Mouse (Mus musculus): ENCODE data around the gene Lpp. TPM values are rescaled to one million over a fixed set of nuclear protein-coding genes. Genes with fewer than 3 reads are reported as not detected.

Gene Lpp
- polyA plus RNA-seq, 1 experiment from 2014 or later: 28.3 TPM

GRCm38 (mm10) chr16:24527219-24527618, 133.9 kb downstream of the Lpp start:
- ATAC-seq (no peak), DNase-seq (ENCODE audit: low read depth, low spot score) (no peak)
- no peaks in the 10 kb centered on the region for H3K27me3 ChIP-seq
- in situ Hi-C loops (cut with MboI; ENCODE audit: low pct_unique_long_range_greater_than_20kb): no loop called here
- POLR2A ChIA-PET: interaction anchor here (1.7 kb wide), 1 partner anchor 8 kb away, joined by 6 read pairs; no protein-coding TSS in a partner anchor
- TF ChIP-seq CTCF (IDR thresholded peaks at IDR 0.05): no peak
- CTCF ChIA-PET: interaction anchor here (1.2 kb wide), 1 partner anchor 10 kb away, joined by 3 read pairs; no protein-coding TSS in a partner anchor

- ATAC-seq (no peak), DNase-seq (ENCODE audit: low read depth, low spot score) (no peak)
- POLR2A ChIA-PET: no interaction called here
- CTCF ChIA-PET: interaction anchor here (1.5 kb wide), 1 partner anchor 39 kb away, joined by 3 read pairs; no protein-coding TSS in a partner anchor
- TF ChIP-seq CTCF (IDR thresholded peaks at IDR 0.05): no peak
- in situ Hi-C loops (cut with MboI; ENCODE audit: low pct_unique_long_range_greater_than_20kb): no loop called here
- no peaks in the 10 kb centered on the region for H3K27me3 ChIP-seq
Observed at GRCm38 (mm10) chr16:24531681-24532080, 138.4 kb downstream of the Lpp start.

GRCm38 (mm10) chr16:24535221-24535620, 141.9 kb downstream of the Lpp start:
- in situ Hi-C loops (cut with MboI; ENCODE audit: low pct_unique_long_range_greater_than_20kb): no loop called here
- no peaks in the 10 kb centered on the region for H3K27me3 ChIP-seq
- CTCF ChIA-PET: no interaction called here
- ATAC-seq (no peak), DNase-seq (ENCODE audit: low read depth, low spot score) (no peak)
- POLR2A ChIA-PET: no interaction called here
- TF ChIP-seq CTCF (IDR thresholded peaks at IDR 0.05): no peak

- DNase-seq (ENCODE audit: low read depth, low spot score): no peak
- no peak for TF ChIP-seq CTCF (IDR thresholded peaks at IDR 0.05)
- H3K27me3 ChIP-seq: no peaks in the 10 kb centered on the region
- in situ Hi-C loops (cut with MboI; ENCODE audit: low pct_unique_long_range_greater_than_20kb): no loop called here
- no peak for ATAC-seq
- CTCF ChIA-PET: no interaction called here
- POLR2A ChIA-PET: no interaction called here
Observed at GRCm38 (mm10) chr16:24536261-24536660, 143.0 kb downstream of the Lpp start.

- ChIA-PET POLR2A (no interaction called here), CTCF (interaction anchor here (1.1 kb wide), 1 partner anchor 14 kb away, joined by 3 read pairs; no protein-coding TSS in a partner anchor)
- no peaks in the 10 kb centered on the region for H3K27me3 ChIP-seq
- DNase-seq (ENCODE audit: low read depth, low spot score): no peak
- in situ Hi-C loops (cut with MboI; ENCODE audit: low pct_unique_long_range_greater_than_20kb): no loop called here
- no peak for ATAC-seq
- TF ChIP-seq CTCF (IDR thresholded peaks at IDR 0.05): no peak
Observed at GRCm38 (mm10) chr16:24539003-24539402, 145.7 kb downstream of the Lpp start.

- H3K27me3 ChIP-seq: no peaks in the 10 kb centered on the region
- in situ Hi-C loops (cut with MboI; ENCODE audit: low pct_unique_long_range_greater_than_20kb): no loop called here
- CTCF ChIA-PET: no interaction called here
- TF ChIP-seq CTCF (IDR thresholded peaks at IDR 0.05): no peak
- ATAC-seq (no peak), DNase-seq (ENCODE audit: low read depth, low spot score) (no peak)
- POLR2A ChIA-PET: no interaction called here
Observed at GRCm38 (mm10) chr16:24542864-24543263, 149.6 kb downstream of the Lpp start.

GRCm38 (mm10) chr16:24545366-24545765, 152.1 kb downstream of the Lpp start:
- no peak for ATAC-seq
- no peaks in the 10 kb centered on the region for H3K27me3 ChIP-seq
- no peak for DNase-seq (ENCODE audit: low read depth, low spot score)
- CTCF ChIA-PET: no interaction called here
- POLR2A ChIA-PET: no interaction called here
- in situ Hi-C loops (cut with MboI; ENCODE audit: low pct_unique_long_range_greater_than_20kb): no loop called here
- TF ChIP-seq CTCF (IDR thresholded peaks at IDR 0.05): no peak

GRCm38 (mm10) chr16:24558458-24558857, 165.2 kb downstream of the Lpp start:
- in situ Hi-C loops (cut with MboI; ENCODE audit: low pct_unique_long_range_greater_than_20kb): no loop called here
- no peak for ATAC-seq
- DNase-seq (ENCODE audit: low read depth, low spot score): no peak
- H3K27me3 ChIP-seq: no peaks in the 10 kb centered on the region
- ChIA-PET CTCF (no interaction called here), POLR2A (no interaction called here)
- no peak for TF ChIP-seq CTCF (IDR thresholded peaks at IDR 0.05)

GRCm38 (mm10) chr16:24559811-24560210, 166.5 kb downstream of the Lpp start:
- H3K27me3 ChIP-seq: no peaks in the 10 kb centered on the region
- ATAC-seq (no peak), DNase-seq (ENCODE audit: low read depth, low spot score) (no peak)
- CTCF ChIA-PET: interaction anchor here (1.0 kb wide), 1 partner anchor 10 kb away, joined by 4 read pairs; no protein-coding TSS in a partner anchor
- TF ChIP-seq CTCF (IDR thresholded peaks at IDR 0.05): no peak
- in situ Hi-C loops (cut with MboI; ENCODE audit: low pct_unique_long_range_greater_than_20kb): no loop called here
- POLR2A ChIA-PET: no interaction called here

GRCm38 (mm10) chr16:24560998-24561397, 167.7 kb downstream of the Lpp start:
- no peak for ATAC-seq
- H3K27me3 ChIP-seq: no peaks in the 10 kb centered on the region
- in situ Hi-C loops (cut with MboI; ENCODE audit: low pct_unique_long_range_greater_than_20kb): no loop called here
- TF ChIP-seq CTCF (IDR thresholded peaks at IDR 0.05): no peak
- DNase-seq (ENCODE audit: low read depth, low spot score): no peak
- POLR2A ChIA-PET: no interaction called here
- CTCF ChIA-PET: interaction anchor here (1.8 kb wide), 1 partner anchor 13 kb away, joined by 4 read pairs; no protein-coding TSS in a partner anchor

GRCm38 (mm10) chr16:24561602-24562001, 168.3 kb downstream of the Lpp start:
- no peaks in the 10 kb centered on the region for H3K27me3 ChIP-seq
- ChIA-PET POLR2A (no interaction called here), CTCF (interaction anchor here (1.2 to 1.8 kb wide), 2 partner anchors 13 to 27 kb away, joined by 3 to 4 read pairs; no protein-coding TSS in a partner anchor)
- no peak for DNase-seq (ENCODE audit: low read depth, low spot score)
- in situ Hi-C loops (cut with MboI; ENCODE audit: low pct_unique_long_range_greater_than_20kb): no loop called here
- no peak for TF ChIP-seq CTCF (IDR thresholded peaks at IDR 0.05)
- ATAC-seq: no peak

GRCm38 (mm10) chr16:24565311-24565710, 172.0 kb downstream of the Lpp start:
- in situ Hi-C loops (cut with MboI; ENCODE audit: low pct_unique_long_range_greater_than_20kb): no loop called here
- H3K27me3 ChIP-seq: no peaks in the 10 kb centered on the region
- no peak for TF ChIP-seq CTCF (IDR thresholded peaks at IDR 0.05)
- POLR2A ChIA-PET: no interaction called here
- CTCF ChIA-PET: no interaction called here
- ATAC-seq: no peak
- DNase-seq (ENCODE audit: low read depth, low spot score): no peak
